Mouse (Mus musculus) right cerebral cortex, adult 18-20 months (tissue): ENCODE data around the gene Deaf1.

Source experiments
- DNase-seq: peaks from one replicate; pipeline ENCODE4 v3.0.0; 2022; ENCODE audit warnings: mixed read lengths

The Deaf1 gene

DNA sequence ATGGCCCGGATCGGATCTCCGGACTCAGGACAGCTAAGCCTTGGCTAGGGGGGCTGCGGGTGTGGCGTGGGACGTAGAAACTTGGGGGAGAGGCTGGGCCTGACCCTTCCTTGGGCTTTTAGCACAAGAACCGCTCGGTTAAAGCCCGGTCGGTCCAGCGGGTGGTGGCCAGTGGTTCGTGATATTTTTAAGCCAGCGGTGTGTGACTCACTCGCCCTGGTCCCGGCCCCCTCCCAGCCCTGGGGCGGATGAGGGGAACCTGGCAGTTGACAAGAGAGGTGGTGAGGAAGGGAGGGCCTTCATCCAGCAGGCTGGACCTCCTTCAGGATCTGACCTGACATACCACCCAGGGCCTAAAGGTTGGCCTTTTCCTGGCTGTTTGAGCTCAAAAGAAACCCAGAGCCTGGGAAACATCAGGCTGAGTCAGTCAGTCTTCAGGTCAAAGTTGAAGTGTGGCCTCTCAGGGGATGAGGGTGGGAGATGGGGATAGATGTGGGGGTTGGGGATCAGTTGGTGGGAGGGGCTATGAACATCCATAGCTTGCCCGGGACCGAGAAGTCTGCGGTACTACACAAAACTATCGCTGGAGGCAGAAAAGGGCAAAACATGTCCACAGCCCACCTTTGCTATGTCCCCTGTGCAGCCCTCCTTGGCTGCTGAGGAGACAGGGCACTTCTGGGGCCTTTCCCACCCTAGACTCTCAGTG lies 11.9 kb upstream of the Deaf1 start:
- DNase-seq, result no peak

GRCm38 (mm10) chr7:141338576-141339131 lies 11.2 kb upstream of the Deaf1 start, which contains the start of gene Eps8l2:
Eps8l2 (plus strand) TSS chr7:141338880.
- no peak for DNase-seq

DNA sequence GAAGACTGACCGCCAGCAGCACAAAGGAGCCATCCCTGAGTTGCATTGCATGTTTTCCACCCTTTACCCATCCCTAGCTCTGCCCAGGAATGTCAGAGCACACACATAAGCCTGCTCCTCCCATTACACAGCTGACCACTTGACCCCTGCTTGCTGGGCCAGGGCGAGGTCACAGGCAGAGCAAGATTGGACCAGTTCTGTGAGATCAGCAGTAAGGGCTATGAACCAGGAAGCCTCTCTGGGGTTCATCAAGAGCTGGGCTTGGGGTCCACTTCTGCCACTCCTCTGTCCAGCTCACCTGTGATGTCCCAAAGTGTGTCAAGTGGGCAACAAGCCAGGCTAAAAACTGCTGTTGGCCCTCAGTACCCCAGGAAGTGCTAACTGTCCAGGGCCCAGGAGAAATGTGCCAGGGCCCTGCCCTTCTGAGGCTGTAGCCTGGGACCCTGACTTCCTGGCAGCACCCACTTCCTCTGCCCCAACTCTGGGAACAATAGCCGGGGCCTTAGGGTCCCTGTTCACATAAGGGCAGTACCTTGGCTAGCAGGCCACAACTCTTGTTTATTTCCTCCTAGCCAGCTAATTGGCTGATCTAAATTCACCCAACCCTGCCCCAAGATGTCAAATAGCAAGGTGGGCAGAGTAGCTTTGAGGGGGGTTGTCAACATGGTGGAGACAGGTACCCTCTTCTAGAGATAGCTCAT lies 10.4 kb upstream of the Deaf1 start:
- DNase-seq, result no peak

DNA sequence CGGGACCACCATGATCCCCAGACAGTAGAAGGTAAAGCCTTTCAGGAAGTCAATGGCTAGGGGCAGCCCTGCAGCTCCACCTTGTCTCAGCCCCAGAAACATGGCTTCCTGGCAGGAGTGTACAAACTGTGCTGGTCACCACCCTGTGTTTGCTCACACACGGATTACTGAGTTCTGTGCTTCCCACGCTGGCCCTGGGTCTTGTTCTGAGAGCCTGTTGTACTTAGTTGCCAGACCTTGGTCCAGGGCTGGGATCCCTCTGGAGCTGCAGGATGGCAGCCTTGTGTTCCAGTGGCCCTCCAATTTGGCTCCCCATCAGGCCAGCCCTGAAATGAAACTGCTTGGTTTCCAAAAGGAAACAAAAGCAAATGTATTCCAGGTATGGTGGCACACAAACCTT lies 8.8 kb upstream of the Deaf1 start:
- no peak for DNase-seq

DNA sequence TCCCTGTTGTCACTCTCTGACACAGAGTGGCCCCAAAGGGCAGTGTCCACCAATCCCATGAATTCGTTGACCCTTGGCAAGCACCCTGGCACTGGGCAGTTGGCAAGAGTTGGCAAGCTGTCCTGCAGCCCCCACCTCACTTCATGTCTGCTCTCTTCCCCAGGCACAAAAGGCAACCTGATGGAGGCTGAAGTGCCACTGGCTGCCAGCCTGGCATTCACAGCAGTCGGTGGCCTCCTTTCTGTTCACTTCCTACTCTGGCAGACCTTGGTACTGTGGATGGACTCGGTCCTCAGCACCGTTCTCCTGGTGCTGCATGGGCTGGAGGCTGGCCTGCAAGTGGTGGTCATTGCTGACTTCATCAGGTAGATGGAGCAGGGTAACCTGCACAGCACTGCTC lies 8.2 kb upstream of the Deaf1 start:
- DNase-seq, result no peak

DNA sequence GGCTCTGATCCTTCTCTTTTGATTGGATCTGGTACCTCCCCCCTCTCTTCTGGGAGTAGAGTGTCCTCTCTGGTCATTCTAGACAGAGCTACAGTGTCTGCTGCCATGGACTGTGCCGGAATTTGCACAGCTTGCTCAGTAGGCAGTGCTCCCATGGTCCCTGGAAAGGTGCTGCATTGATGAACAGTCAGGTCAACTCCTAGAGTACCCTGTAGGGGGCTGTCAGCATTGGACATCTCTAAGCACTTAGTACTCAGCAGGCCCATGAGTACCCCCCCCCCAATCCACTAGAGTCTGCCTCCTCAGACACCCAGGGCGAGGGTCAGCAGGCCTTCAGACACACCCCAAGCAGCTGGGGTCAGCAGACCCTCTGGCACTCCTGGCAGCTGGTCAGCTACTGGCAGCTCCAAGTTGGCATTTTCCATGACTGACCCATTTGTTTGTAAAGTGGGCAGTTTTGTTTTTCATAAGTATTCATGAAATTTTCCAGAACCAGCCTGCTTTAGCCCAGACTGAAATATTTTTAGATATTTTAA lies 7.6 kb upstream of the Deaf1 start:
- no peak for DNase-seq

GRCm38 (mm10) chr7:141331990-141332389 lies 4.5 kb upstream of the Deaf1 start:
- no peak for DNase-seq

GRCm38 (mm10) chr7:141330706-141331105 lies 3.2 kb upstream of the Deaf1 start:
- DNase-seq, result no peak

DNA sequence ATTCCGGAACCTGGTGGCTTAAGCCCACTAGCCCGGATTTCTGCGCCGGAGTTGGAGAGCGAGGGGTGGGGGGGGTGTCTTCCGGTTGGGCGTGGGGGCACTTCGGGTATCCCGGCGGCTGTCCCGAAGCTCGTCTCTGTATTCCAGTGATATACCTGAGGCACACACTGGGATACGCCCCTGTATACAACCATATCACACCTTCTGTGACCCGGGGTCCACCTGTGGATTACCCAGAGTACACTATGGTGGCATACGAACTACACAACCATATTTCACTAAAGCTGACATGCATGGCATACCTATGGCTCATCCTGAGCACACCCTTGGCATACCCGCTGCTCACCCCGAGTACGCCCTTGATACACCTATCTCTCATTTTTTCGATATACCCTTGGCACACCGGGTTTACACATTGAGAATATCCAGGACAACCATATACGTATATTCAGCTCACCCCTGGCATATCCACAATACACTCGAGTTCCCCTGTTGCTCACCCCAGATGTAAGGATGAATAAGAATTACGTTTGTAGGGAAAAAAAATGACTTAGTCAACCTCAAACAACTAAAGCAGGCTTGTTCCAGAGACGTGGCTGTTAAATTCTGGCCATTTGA lies 992 bp upstream of the Deaf1 start:
- DNase-seq, result no peak

- DNase-seq, result no peak
These were observed 694 bp downstream of the Deaf1 start for GRCm38 (mm10) chr7:141326546-141327446.

GRCm38 (mm10) chr7:141324686-141325085 lies 2.8 kb downstream of the Deaf1 start:
- DNase-seq, result no peak

DNA sequence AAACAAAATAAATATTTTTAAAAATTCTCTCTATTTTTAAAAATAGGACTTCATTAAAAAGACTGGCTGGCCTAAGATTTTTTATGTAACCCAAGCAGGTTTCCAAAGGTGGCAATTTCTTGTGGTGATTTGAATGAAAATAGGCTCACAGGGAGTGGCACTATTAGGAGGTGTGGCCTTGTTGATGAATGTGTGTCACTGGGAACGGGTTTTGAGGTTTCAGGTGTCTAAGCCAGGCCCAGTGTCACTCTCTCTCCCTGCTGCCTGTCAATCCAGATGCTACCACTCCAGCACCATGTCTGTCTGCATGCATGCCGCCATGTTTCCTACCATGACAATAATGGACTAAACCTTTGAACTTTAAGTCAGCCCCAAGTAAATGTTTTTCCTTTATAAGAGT lies 8.0 kb downstream of the Deaf1 start:
- DNase-seq, result no peak

- DNase-seq, result no peak
These were observed 9.8 kb downstream of the Deaf1 start for GRCm38 (mm10) chr7:141317619-141318132.

DNA sequence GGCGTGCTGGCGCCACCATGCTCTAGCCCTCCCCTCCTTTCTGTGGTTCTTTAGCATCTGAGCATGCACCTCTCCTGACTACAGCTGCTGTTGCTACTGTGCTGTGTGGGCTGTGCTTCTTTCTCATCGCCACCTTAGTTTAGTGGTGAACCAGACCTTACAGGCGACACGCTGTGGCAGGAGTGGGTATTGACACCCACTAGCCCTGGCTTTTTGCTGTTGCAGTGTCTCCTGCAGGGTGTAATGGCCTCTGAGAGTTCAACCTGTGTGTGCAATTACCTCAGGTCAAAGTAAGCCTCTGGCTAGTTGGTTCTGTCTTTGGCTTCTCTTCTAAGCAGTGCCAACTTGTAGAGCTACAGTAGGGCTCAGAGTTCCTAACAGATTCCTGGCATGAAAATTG lies 11.5 kb downstream of the Deaf1 start:
- peak; percentile 58 for DNase-seq

DNA sequence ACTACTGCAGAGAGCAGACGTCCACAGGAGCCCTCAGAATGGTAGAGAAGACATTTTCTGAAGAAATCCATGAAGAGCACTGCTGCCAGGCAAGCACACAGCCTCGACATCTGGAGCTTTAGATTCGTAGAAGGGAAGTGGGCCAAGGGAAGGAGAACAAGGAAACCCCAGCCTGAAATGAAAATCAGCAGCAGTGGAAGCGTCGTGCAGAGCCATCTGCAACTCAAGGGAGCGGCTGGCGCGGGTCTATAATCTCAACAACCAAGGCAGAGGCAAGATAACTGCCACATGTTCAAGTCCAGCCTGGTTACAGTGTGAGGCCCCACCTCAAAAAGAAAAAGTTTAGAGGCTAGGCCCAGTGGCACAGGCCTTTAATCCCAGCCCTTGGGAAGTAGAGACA lies 12.4 kb downstream of the Deaf1 start:
- DNase-seq, result no peak

DNA sequence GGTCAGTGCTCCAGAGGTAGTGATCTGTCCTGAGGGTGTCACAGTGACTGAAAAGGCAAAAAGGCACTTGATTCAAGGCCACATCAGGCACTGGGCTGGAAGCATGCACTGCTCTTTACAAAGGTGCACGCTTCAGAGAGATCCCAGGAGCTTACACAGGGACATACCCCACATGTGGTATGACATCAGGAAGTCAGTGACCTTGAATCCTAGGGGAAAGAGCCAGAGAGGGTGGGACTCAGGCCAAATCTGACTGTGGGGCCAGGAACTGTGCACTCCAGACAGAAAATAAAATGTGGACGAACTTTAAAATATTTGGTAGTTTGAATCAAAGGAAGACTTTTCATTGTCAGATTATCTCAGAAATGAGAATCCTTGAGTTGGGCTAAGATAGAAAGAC lies 13.1 kb downstream of the Deaf1 start:
- DNase-seq, result no peak

DNA sequence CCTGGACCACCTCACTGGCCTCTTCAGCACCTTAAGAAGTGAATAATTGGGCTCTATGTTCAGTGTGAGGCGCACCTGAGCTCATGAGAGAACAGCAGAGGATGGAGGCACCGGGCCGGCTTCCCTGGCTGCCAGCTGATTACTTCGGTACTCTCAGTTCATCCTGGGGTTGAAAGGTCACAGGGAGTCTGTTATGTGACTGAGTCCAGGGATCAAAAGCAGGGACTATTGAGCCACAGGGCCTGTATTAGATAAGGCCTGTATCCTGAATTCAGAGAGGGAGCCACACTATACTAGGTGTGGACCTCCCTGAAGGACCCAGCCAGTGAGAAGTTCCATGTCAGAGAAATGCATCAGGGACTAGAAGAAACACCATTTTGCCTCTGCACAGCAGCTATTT lies 23.0 kb downstream of the Deaf1 start:
- DNase-seq, result no peak

- DNase-seq, result no peak
These were observed 24.7 kb downstream of the Deaf1 start for GRCm38 (mm10) chr7:141302702-141303268.

DNA sequence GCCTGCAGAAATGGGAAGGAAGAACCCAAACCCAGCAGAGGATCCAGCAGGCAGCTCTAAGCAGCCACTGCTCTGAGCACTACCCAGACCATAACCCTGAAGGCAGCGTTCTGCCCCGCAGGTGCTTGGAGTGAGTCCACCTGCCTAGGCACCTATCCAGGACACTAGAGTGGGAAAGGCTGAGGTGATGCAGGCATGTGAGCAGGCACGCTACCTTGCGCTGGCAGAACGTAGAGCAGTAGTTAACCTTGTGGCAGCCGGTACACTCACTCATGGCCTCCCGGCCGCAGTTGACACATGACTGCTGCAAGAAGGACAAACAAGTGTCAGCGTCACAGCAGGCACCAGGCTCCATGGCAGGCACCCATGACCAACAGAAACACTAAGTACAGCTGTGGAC lies 26.1 kb downstream of the Deaf1 start:
- DNase-seq, result no peak

- no peak for DNase-seq
These were observed 28.3 kb downstream of the Deaf1 start for GRCm38 (mm10) chr7:141299175-141299574.

DNA sequence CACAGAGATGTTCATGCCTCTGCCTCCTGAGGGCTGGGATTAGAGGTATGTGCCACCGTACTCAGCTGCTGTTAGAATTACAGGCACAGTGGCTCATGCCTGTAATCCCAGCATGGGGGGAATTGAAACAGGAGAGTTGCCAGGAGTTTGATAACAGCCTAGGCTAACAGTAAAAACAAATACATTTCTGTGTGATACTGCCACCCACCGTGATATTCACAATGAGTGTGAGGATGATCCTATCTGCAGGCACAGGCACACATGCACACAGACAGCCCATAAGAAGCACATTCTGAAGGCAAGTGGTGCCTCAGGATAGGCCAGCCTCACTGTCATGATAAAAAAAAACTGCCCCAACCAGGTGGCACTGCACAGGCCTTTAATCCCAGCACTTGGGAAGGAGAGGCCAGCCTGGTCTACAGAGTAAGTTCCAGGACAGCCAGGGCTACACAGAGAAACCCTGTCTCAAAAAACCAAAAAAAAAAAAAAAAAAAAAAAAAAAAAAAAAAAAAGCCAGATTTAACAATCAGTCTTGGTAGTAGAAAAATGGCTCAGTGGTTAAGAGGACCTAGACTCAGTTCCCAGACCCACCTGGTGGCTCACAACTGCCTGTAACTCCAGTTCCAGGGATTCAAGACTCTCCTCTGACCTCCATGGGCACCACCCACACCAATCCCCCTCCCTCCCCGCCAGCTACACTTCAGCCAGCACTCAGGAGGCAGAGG lies 29.4 kb downstream of the Deaf1 start:
- DNase-seq, result no peak
